Mouse (Mus musculus) lung, embryonic 14.5 days (tissue): ENCODE measurements around the gene Srrm3. TPM values are rescaled to one million over a fixed set of nuclear protein-coding genes. Genes with fewer than 3 reads are reported as not detected.
A peak's percentile ranks its signal among the peaks of the same experiment; 100 is the strongest.

Experiments used
- ATAC-seq: fragments of 200-750 bp; cut with Nextera tagmentation; 2 replicates; pipeline ENCODE4 v1.8.0; 2017; ENCODE audit warnings: mild to moderate bottlenecking, moderate TSS enrichment, moderate library complexity; ENCODE audit not compliant: insufficient read depth
- DNase-seq: peaks from one replicate; pipeline ENCODE4 v3.0.0-alpha.2; 2015
- H3K27ac ChIP-seq: fragments of 300-500 bp; sonication (generic); 2 replicates; pipeline ENCODE4 v1.5.1; 2014; ENCODE audit warnings: low read depth, mild to moderate bottlenecking, moderate library complexity
- H3K27me3 ChIP-seq: fragments of 300-500 bp; sonication (generic); 2 replicates; pipeline ENCODE4 v1.6.1; 2014; ENCODE audit warnings: low read length, control low read depth; ENCODE audit not compliant: insufficient read depth
- H3K36me3 ChIP-seq: fragments of 300-500 bp; sonication (generic); 2 replicates; pipeline ENCODE4 v1.6.1; 2014; ENCODE audit warnings: control low read depth; ENCODE audit not compliant: insufficient read depth
- H3K4me1 ChIP-seq: fragments of 300-500 bp; sonication (generic); 2 replicates; pipeline ENCODE4 v1.6.1; 2014; ENCODE audit warnings: antibody characterized with exemption, control low read depth; ENCODE audit not compliant: insufficient read depth
- H3K4me2 ChIP-seq: fragments of 300-500 bp; sonication (generic); 2 replicates; pipeline ENCODE4 v1.6.1; 2014; ENCODE audit warnings: mild to moderate bottlenecking
- H3K4me3 ChIP-seq: fragments of 300-500 bp; sonication (generic); 2 replicates; pipeline ENCODE4 v1.5.1; 2014; ENCODE audit warnings: low read depth, low read length
- H3K9ac ChIP-seq: fragments of 300-500 bp; sonication (generic); 2 replicates; pipeline ENCODE4 v1.6.1; 2014
- H3K9me3 ChIP-seq: fragments of 300-500 bp; sonication (generic); 2 replicates; pipeline ENCODE4 v1.6.1; 2016; ENCODE audit warnings: low read depth, low read length, control low read depth
- CTCF ChIP-seq: IDR thresholded peaks from 2 replicates; pipeline ENCODE4 v1.5.1; 2016; ENCODE audit warnings: antibody characterized with exemption, low read depth
- WGBS: fragments of 180-500 bp; shearing (Covaris S2); extraction: QIAGEN DNeasy Blood & Tissue Kit; methylation state at CpG from one replicate; pipeline ENCODE4 v1.1.7; 2014; 5-methylcytosine and 5-hydroxymethylcytosine counted together
- polyA plus RNA-seq: library from polyadenylated mRNA; unstranded; fragments of >200 nt; fragmentation: Nextera tagmentation; extraction: Ambion mirVana; gene quantifications from 2 replicates; pipeline ENCODE4 v1.2.1, GENCODE M21; 2014

Gene Srrm3
- polyA plus RNA-seq, 1 experiment from 2014 or later = 0.17 TPM

GRCm38 (mm10) chr5:135835981-135836380, 29.3 kb downstream of the Srrm3 start:
- no peak overlapping the region for H3K9ac ChIP-seq
- no peak for TF ChIP-seq CTCF
- WGBS = 20% methylated on average over 12 of the region's 12 CpGs
- H3K4me3 ChIP-seq = no peak overlapping the region
- ATAC-seq = 0 out of 2 replicates have a peak, but pooled peaks have one; percentile 16
- H3K4me2 ChIP-seq = peak overlapping the region; percentile 90; the same call in 1 of the 2 replicates
- H3K27ac ChIP-seq = no peak overlapping the region
- H3K9me3 ChIP-seq = no peaks in the 10 kb centered on the region
- H3K36me3 ChIP-seq = no peaks in the 10 kb centered on the region
- no peak for DNase-seq
- H3K27me3 ChIP-seq = peaks cover 7% of the 10 kb centered on the region; the same call in 1 of the 2 replicates
- no peaks in the 10 kb centered on the region for H3K4me1 ChIP-seq

GRCm38 (mm10) chr5:135841651-135842050, 35.0 kb downstream of the Srrm3 start:
- TF ChIP-seq CTCF = no peak
- H3K9me3 ChIP-seq = no peaks in the 10 kb centered on the region
- ATAC-seq = no peak

GRCm38 (mm10) chr5:135843418-135843817, 36.7 kb downstream of the Srrm3 start:
- Histone ChIP-seq H3K36me3 (no peaks in the 10 kb centered on the region), H3K4me3 (no peak overlapping the region), H3K9ac (no peak overlapping the region), H3K27me3 (no peaks in the 10 kb centered on the region), H3K4me1 (no peaks in the 10 kb centered on the region), H3K4me2 (no peak overlapping the region), H3K9me3 (no peaks in the 10 kb centered on the region), H3K27ac (no peak overlapping the region)
- DNase-seq (peak; percentile 89), ATAC-seq (no peak)
- WGBS = 22% methylated on average over 5 of the region's 5 CpGs
- no peak for TF ChIP-seq CTCF

More at GRCm38 (mm10) chr5:135841651-135842050, 35.0 kb downstream of the Srrm3 start:
- Histone ChIP-seq H3K27me3 (no peaks in the 10 kb centered on the region), H3K4me3 (no peak overlapping the region), H3K4me1 (no peaks in the 10 kb centered on the region), H3K9ac (no peak overlapping the region), H3K4me2 (no peak overlapping the region), H3K36me3 (no peaks in the 10 kb centered on the region), H3K27ac (no peak overlapping the region)
- no peak for DNase-seq
- WGBS = 71% methylated on average over 6 of the region's 6 CpGs

- Histone ChIP-seq H3K36me3 (no peaks in the 10 kb centered on the region), H3K9me3 (no peaks in the 10 kb centered on the region), H3K9ac (no peak overlapping the region), H3K4me1 (no peaks in the 10 kb centered on the region), H3K27me3 (peaks cover 15% of the 10 kb centered on the region), H3K4me3 (no peak overlapping the region), H3K27ac (no peak overlapping the region), H3K4me2 (no peak overlapping the region)
- DNase-seq = no peak
- no peak for ATAC-seq
- no peak for TF ChIP-seq CTCF
- 58% methylated on average over 13 of the region's 13 CpGs for WGBS
Observed at GRCm38 (mm10) chr5:135845676-135846320, 39.1 kb downstream of the Srrm3 start.

GRCm38 (mm10) chr5:135847460-135847859, 40.8 kb downstream of the Srrm3 start:
- Histone ChIP-seq H3K4me1 (no peaks in the 10 kb centered on the region), H3K4me2 (no peak overlapping the region), H3K9me3 (no peaks in the 10 kb centered on the region), H3K9ac (no peak overlapping the region), H3K4me3 (no peak overlapping the region), H3K27ac (no peak overlapping the region), H3K27me3 (peaks cover 31% of the 10 kb centered on the region), H3K36me3 (no peaks in the 10 kb centered on the region)
- DNase-seq = no peak
- TF ChIP-seq CTCF = peak; percentile 32
- ATAC-seq = no peak
- 70% methylated on average over 4 of the region's 4 CpGs for WGBS

GRCm38 (mm10) chr5:135847881-135848280, 41.2 kb downstream of the Srrm3 start:
- DNase-seq (no peak), ATAC-seq (no peak)
- no peak for TF ChIP-seq CTCF
- no peaks in the 10 kb centered on the region for H3K36me3 ChIP-seq
- H3K4me1 ChIP-seq = no peaks in the 10 kb centered on the region
- no peak overlapping the region for H3K4me3 ChIP-seq
- WGBS = 76% methylated on average over 3 of the region's 3 CpGs
- no peaks in the 10 kb centered on the region for H3K9me3 ChIP-seq
- H3K4me2 ChIP-seq = no peak overlapping the region
- peaks cover 35% of the 10 kb centered on the region for H3K27me3 ChIP-seq
- no peak overlapping the region for H3K9ac ChIP-seq
- no peak overlapping the region for H3K27ac ChIP-seq

- Histone ChIP-seq H3K9me3 (no peaks in the 10 kb centered on the region), H3K27me3 (peaks cover 51% of the 10 kb centered on the region), H3K4me2 (0 out of 2 replicates have a peak overlapping the region, but pooled peaks have one; percentile 12), H3K4me3 (no peak overlapping the region), H3K36me3 (no peaks in the 10 kb centered on the region), H3K4me1 (no peaks in the 10 kb centered on the region), H3K9ac (no peak overlapping the region), H3K27ac (no peak overlapping the region)
- TF ChIP-seq CTCF = no peak
- ATAC-seq (peak; percentile 86), DNase-seq (peak; percentile 80)
- WGBS = 2% methylated on average over 15 of the region's 15 CpGs
Observed at GRCm38 (mm10) chr5:135851024-135851423, 44.3 kb downstream of the Srrm3 start.
